Comparison of ENCODE assay signal across 18 mouse cellular contexts in the genomic region with DNA sequence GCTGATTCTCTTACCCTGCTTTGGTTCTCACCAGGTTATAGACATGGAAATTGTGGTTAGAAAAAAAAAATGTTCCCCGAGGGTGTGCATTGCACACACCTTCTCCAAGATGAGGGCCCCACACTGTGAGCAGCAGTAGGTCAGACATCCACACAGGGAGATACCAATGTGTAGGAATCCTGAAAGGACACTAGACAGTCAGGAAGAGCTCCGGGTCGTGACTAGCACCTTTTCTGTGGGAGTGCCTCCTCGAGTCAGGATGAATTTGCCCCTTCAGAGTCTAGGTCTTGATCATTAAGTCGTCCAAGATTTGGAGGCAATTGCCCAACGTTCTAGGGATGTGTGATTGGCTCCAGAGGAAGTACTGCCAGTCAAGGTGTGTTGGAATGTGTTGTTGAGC. TPM values are rescaled to one million over a fixed set of nuclear protein-coding genes. Genes with fewer than 3 reads are reported as not detected.
DNase-seq lines count a peak whose midpoint lies in the region; ATAC-seq and TF ChIP-seq lines count a peak whose summit lies in the region.
"Had no signal": no experiment of that assay in that cellular context is flagged by ENCODE, and none has a peak within 500 bp of the region (broad histone marks: within the 10 kb centered on the region; RNA-seq: fewer than 3 reads in every experiment).

No protein-coding gene starts in this region.

- ATAC-seq in kidney, embryonic 15.5 days (replicated peaks; ENCODE audit: low FRiP score), result no peak
- ATAC-seq in intestine, embryonic 16.5 days, result no peak
- ATAC-seq in stomach, embryonic 15.5 days (ENCODE audit: insufficient read depth, low FRiP score, low read depth), result no peak
- no peak for ATAC-seq in midbrain, embryonic 16.5 days

- TF ChIP-seq CTCF in ES-Bruce4 (IDR thresholded peaks at IDR 0.05; ENCODE audit: low read depth, low read length), result no peak

- H3K9me3 ChIP-seq in kidney, embryonic 15.5 days (replicated peaks), result no peaks in the 10 kb centered on the region
- H3K9me3 ChIP-seq in ES-Bruce4 (replicated peaks; ENCODE audit: control insufficient read depth, insufficient read depth, low read length, poor library complexity, severe bottlenecking), result no peaks in the 10 kb centered on the region
- no peaks in the 10 kb centered on the region for H3K9me3 ChIP-seq in intestine, embryonic 16.5 days (ENCODE audit: control insufficient read depth, low read length)
- H3K9me3 ChIP-seq in stomach, embryonic 15.5 days, result no peaks in the 10 kb centered on the region
- no peaks in the 10 kb centered on the region for H3K9me3 ChIP-seq in midbrain, embryonic 16.5 days (replicated peaks; ENCODE audit: control insufficient read depth, low read length, poor library complexity, severe bottlenecking)
- H3K9me3 ChIP-seq: forebrain, embryonic 15.5 days; limb, embryonic 13.5 days; neural tube, embryonic 12.5 days had no signal

- H3K4me1 ChIP-seq in kidney, embryonic 15.5 days, result peaks cover 53% of the 10 kb centered on the region
- peaks cover 6% of the 10 kb centered on the region for H3K4me1 ChIP-seq in ES-Bruce4 (ENCODE audit: control insufficient read depth, insufficient read depth, low read length)
- H3K4me1 ChIP-seq in intestine, embryonic 16.5 days (ENCODE audit: control insufficient read depth, insufficient read depth, low read length), result peaks cover 36% of the 10 kb centered on the region
- peaks cover 15% of the 10 kb centered on the region; the same call in 1 of the 2 replicates for H3K4me1 ChIP-seq in stomach, embryonic 15.5 days
- H3K4me1 ChIP-seq in midbrain, embryonic 16.5 days (ENCODE audit: control insufficient read depth, insufficient read depth, low read length), result peaks cover 9% of the 10 kb centered on the region

- WGBS in kidney, embryonic 15.5 days, result 58% methylated on average over 6 of the region's 6 CpGs
- 56% methylated on average over 6 of the region's 6 CpGs for WGBS in intestine, embryonic 16.5 days
- WGBS in stomach, embryonic 15.5 days, result 63% methylated on average over 6 of the region's 6 CpGs
- WGBS in midbrain, embryonic 16.5 days, result 75% methylated on average over 6 of the region's 6 CpGs

- TF ChIP-seq POLR2A in ES-Bruce4 (IDR thresholded peaks at IDR 0.05; ENCODE audit: insufficient read depth, low read length), result no peak

- 0 out of 2 replicates have a peak overlapping the region, but pooled peaks have one; percentile 6 for H3K27ac ChIP-seq in kidney, embryonic 15.5 days
- H3K27ac ChIP-seq in ES-Bruce4 (ENCODE audit: insufficient read depth, low read length), result peak overlapping the region; percentile 93
- H3K27ac ChIP-seq in intestine, embryonic 16.5 days (ENCODE audit: low read length), result peak overlapping the region; percentile 77
- H3K27ac ChIP-seq in stomach, embryonic 15.5 days, result peak overlapping the region; percentile 67; the same call in 1 of the 2 replicates
- H3K27ac ChIP-seq in midbrain, embryonic 16.5 days (ENCODE audit: low read length), result no peak overlapping the region
- H3K27ac ChIP-seq: forebrain, embryonic 15.5 days; hindbrain, embryonic 14.5 days; limb, embryonic 13.5 days; neural tube, embryonic 12.5 days had no signal

- no peak overlapping the region for H3K9ac ChIP-seq in kidney, embryonic 15.5 days
- peak overlapping the region; percentile 11; the same call in 1 of the 2 replicates for H3K9ac ChIP-seq in ES-Bruce4 (ENCODE audit: low read depth, poor library complexity, severe bottlenecking)
- no peak overlapping the region for H3K9ac ChIP-seq in intestine, embryonic 16.5 days (ENCODE audit: low read depth, low read length)
- H3K9ac ChIP-seq in stomach, embryonic 15.5 days, result no peak overlapping the region
- H3K9ac ChIP-seq in midbrain, embryonic 16.5 days (ENCODE audit: low read depth, low read length), result no peak overlapping the region
- H3K9ac ChIP-seq: forebrain, embryonic 15.5 days; hindbrain, embryonic 14.5 days; limb, embryonic 13.5 days; neural tube, embryonic 12.5 days had no signal

- no peaks in the 10 kb centered on the region for H3K36me3 ChIP-seq in kidney, embryonic 15.5 days
- H3K36me3 ChIP-seq in ES-Bruce4 (ENCODE audit: control insufficient read depth, insufficient read depth, low read length, poor library complexity, severe bottlenecking), result no peaks in the 10 kb centered on the region
- no peaks in the 10 kb centered on the region for H3K36me3 ChIP-seq in intestine, embryonic 16.5 days (ENCODE audit: control insufficient read depth, insufficient read depth, low read length)
- no peaks in the 10 kb centered on the region for H3K36me3 ChIP-seq in stomach, embryonic 15.5 days
- no peaks in the 10 kb centered on the region for H3K36me3 ChIP-seq in midbrain, embryonic 16.5 days (ENCODE audit: control insufficient read depth, insufficient read depth, low read length)
- H3K36me3 ChIP-seq: forebrain, embryonic 15.5 days; limb, embryonic 13.5 days; neural tube, embryonic 12.5 days had no signal

- DNase-seq in kidney, postnatal 4 days, result no peak
- DNase-seq in thymus, postnatal 0 days (ENCODE audit: low spot score), result no peak
- DNase-seq: adrenal gland, adult 8-10 months; cerebellum, postnatal 10 days; kidney, adult 18-20 months; right cerebral cortex, postnatal 14 days had no signal

- H3K4me2 ChIP-seq in kidney, embryonic 15.5 days, result no peak overlapping the region
- peak overlapping the region; percentile 39; the same call in 1 of the 2 replicates for H3K4me2 ChIP-seq in intestine, embryonic 16.5 days (ENCODE audit: low read depth, low read length)
- H3K4me2 ChIP-seq in stomach, embryonic 15.5 days, result peak overlapping the region; percentile 35; the same call in 1 of the 2 replicates
- no peak overlapping the region for H3K4me2 ChIP-seq in midbrain, embryonic 16.5 days (ENCODE audit: low read length)
- H3K4me2 ChIP-seq: forebrain, embryonic 15.5 days had no signal

- TF ChIP-seq EP300 in ES-Bruce4 (IDR thresholded peaks at IDR 0.05; ENCODE audit: insufficient read depth, low read depth, low read length), result no peak

- peaks cover 66% of the 10 kb centered on the region for H3K27me3 ChIP-seq in kidney, embryonic 15.5 days
- H3K27me3 ChIP-seq in ES-Bruce4 (ENCODE audit: control insufficient read depth, insufficient read depth, low read length, poor library complexity, severe bottlenecking), result no peaks in the 10 kb centered on the region
- peaks cover 14% of the 10 kb centered on the region for H3K27me3 ChIP-seq in intestine, embryonic 16.5 days (replicated peaks; ENCODE audit: control insufficient read depth, insufficient read depth, low read length)
- peaks cover 9% of the 10 kb centered on the region; the same call in 1 of the 2 replicates for H3K27me3 ChIP-seq in stomach, embryonic 15.5 days (replicated peaks)
- H3K27me3 ChIP-seq in midbrain, embryonic 16.5 days (ENCODE audit: control insufficient read depth, insufficient read depth, low read depth, low read length), result peaks cover 58% of the 10 kb centered on the region

- H3K4me3 ChIP-seq in kidney, embryonic 15.5 days (replicated peaks), result no peak overlapping the region
- H3K4me3 ChIP-seq in ES-Bruce4 (ENCODE audit: low read depth, low read length), result peak overlapping the region; percentile 28
- H3K4me3 ChIP-seq in intestine, embryonic 16.5 days (ENCODE audit: low read length), result no peak overlapping the region
- no peak overlapping the region for H3K4me3 ChIP-seq in stomach, embryonic 15.5 days (replicated peaks)
- H3K4me3 ChIP-seq in midbrain, embryonic 16.5 days (ENCODE audit: low read depth, low read length), result no peak overlapping the region
- H3K4me3 ChIP-seq: forebrain, embryonic 15.5 days; neural tube, embryonic 12.5 days had no signal

RNA-seq across cellular contexts. Expression of a gene that starts 6.9 kb away (rescaled TPM):
- polyA plus RNA-seq in kidney, embryonic 15.5 days (2015; fragmentation: Nextera tagmentation; extraction: Ambion mirVana), result 519 and 582 TPM in 2 replicates
- 867 and 876 TPM in 2 replicates for polyA plus RNA-seq in ES-Bruce4 (2011; ENCODE audit: insufficient read depth, insufficient read length, low read depth, missing spikeins)
- polyA plus RNA-seq in intestine, embryonic 16.5 days (2015; fragmentation: Nextera tagmentation; extraction: Ambion mirVana), result 3,631 and 3,684 TPM in 2 replicates
- polyA plus RNA-seq in stomach, embryonic 15.5 days (2015; fragmentation: Nextera tagmentation; extraction: Ambion mirVana), result 1,735 and 2,224 TPM in 2 replicates
- polyA plus RNA-seq in midbrain, embryonic 16.5 days (2015; fragmentation: Nextera tagmentation; extraction: Ambion mirVana), result 51.8 and 86.0 TPM in 2 replicates
- 112 and 124 TPM in 2 replicates for polyA plus RNA-seq in thymus, postnatal 0 days (2015; fragmentation: Nextera tagmentation; extraction: Ambion mirVana)

RNA-seq across cellular contexts. Expression of a gene that starts 13.3 kb away (rescaled TPM):
- polyA plus RNA-seq in kidney, embryonic 15.5 days (2015; fragmentation: Nextera tagmentation; extraction: Ambion mirVana), result 163 and 178 TPM in 2 replicates
- 1,296 and 1,384 TPM in 2 replicates for polyA plus RNA-seq in ES-Bruce4 (2011; ENCODE audit: insufficient read depth, insufficient read length, low read depth, missing spikeins)
- polyA plus RNA-seq in intestine, embryonic 16.5 days (2015; fragmentation: Nextera tagmentation; extraction: Ambion mirVana), result 600 and 738 TPM in 2 replicates
- 478 and 643 TPM in 2 replicates for polyA plus RNA-seq in stomach, embryonic 15.5 days (2015; fragmentation: Nextera tagmentation; extraction: Ambion mirVana)
- polyA plus RNA-seq in midbrain, embryonic 16.5 days (2015; fragmentation: Nextera tagmentation; extraction: Ambion mirVana), result 11.5 and 17.9 TPM in 2 replicates
- polyA plus RNA-seq in thymus, postnatal 0 days (2015; fragmentation: Nextera tagmentation; extraction: Ambion mirVana), result 44.8 and 45.7 TPM in 2 replicates

RNA-seq across cellular contexts. Expression of a gene that starts 28.6 kb away (rescaled TPM):
- 89.6 and 91.6 TPM in 2 replicates for polyA plus RNA-seq in kidney, embryonic 15.5 days (2015; fragmentation: Nextera tagmentation; extraction: Ambion mirVana)
- 104 and 106 TPM in 2 replicates for polyA plus RNA-seq in ES-Bruce4 (2011; ENCODE audit: insufficient read depth, insufficient read length, low read depth, missing spikeins)
- 56.9 and 66.4 TPM in 2 replicates for polyA plus RNA-seq in intestine, embryonic 16.5 days (2015; fragmentation: Nextera tagmentation; extraction: Ambion mirVana)
- 66.1 and 77.3 TPM in 2 replicates for polyA plus RNA-seq in stomach, embryonic 15.5 days (2015; fragmentation: Nextera tagmentation; extraction: Ambion mirVana)
- polyA plus RNA-seq in midbrain, embryonic 16.5 days (2015; fragmentation: Nextera tagmentation; extraction: Ambion mirVana), result 58.6 and 59.1 TPM in 2 replicates
- polyA plus RNA-seq in thymus, postnatal 0 days (2015; fragmentation: Nextera tagmentation; extraction: Ambion mirVana), result 48.3 and 54.2 TPM in 2 replicates

RNA-seq across cellular contexts. Expression of a gene that starts 33.4 kb away (rescaled TPM):
- 2.9 and 7.1 TPM in 2 replicates for polyA plus RNA-seq in kidney, embryonic 15.5 days (2015; fragmentation: Nextera tagmentation; extraction: Ambion mirVana)
- polyA plus RNA-seq in ES-Bruce4 (2011; ENCODE audit: insufficient read depth, insufficient read length, low read depth, missing spikeins), result 3.9 and 5.4 TPM in 2 replicates
- 5.4 and 5.5 TPM in 2 replicates for polyA plus RNA-seq in intestine, embryonic 16.5 days (2015; fragmentation: Nextera tagmentation; extraction: Ambion mirVana)
- 3.6 and 5.3 TPM in 2 replicates for polyA plus RNA-seq in stomach, embryonic 15.5 days (2015; fragmentation: Nextera tagmentation; extraction: Ambion mirVana)
- 141 and 227 TPM in 2 replicates for polyA plus RNA-seq in midbrain, embryonic 16.5 days (2015; fragmentation: Nextera tagmentation; extraction: Ambion mirVana)
- 3.6 and 4.6 TPM in 2 replicates for polyA plus RNA-seq in thymus, postnatal 0 days (2015; fragmentation: Nextera tagmentation; extraction: Ambion mirVana)
- polyA plus RNA-seq: C2C12 had no signal

RNA-seq across cellular contexts. Expression of a gene that starts 48.8 kb away (rescaled TPM):
- polyA plus RNA-seq in kidney, embryonic 15.5 days (2015; fragmentation: Nextera tagmentation; extraction: Ambion mirVana), result not detected in 2 replicates
- polyA plus RNA-seq in ES-Bruce4 (2011; ENCODE audit: insufficient read depth, insufficient read length, low read depth, missing spikeins), result 3.0 TPM in 1 of 2 replicates, not detected in the other
- 5.5 and 6.3 TPM in 2 replicates for polyA plus RNA-seq in intestine, embryonic 16.5 days (2015; fragmentation: Nextera tagmentation; extraction: Ambion mirVana)
- polyA plus RNA-seq in stomach, embryonic 15.5 days (2015; fragmentation: Nextera tagmentation; extraction: Ambion mirVana), result 0.66 and 0.92 TPM in 2 replicates
- polyA plus RNA-seq in midbrain, embryonic 16.5 days (2015; fragmentation: Nextera tagmentation; extraction: Ambion mirVana), result not detected in 2 replicates
- polyA plus RNA-seq in thymus, postnatal 0 days (2015; fragmentation: Nextera tagmentation; extraction: Ambion mirVana), result 4.9 and 5.6 TPM in 2 replicates
- polyA plus RNA-seq: forebrain, embryonic 15.5 days; heart, postnatal 0 days; hindbrain, embryonic 14.5 days; limb, embryonic 13.5 days; neural tube, embryonic 12.5 days; urinary bladder, adult 2 months had no signal

Comparison
In these comparisons a context has a peak if more than half of its experiments do, and no peak if none do; other contexts are left out.
1. H3K4me2 ChIP-seq: peak in intestine, embryonic 16.5 days (single experiment) and stomach, embryonic 15.5 days (single experiment); none in kidney, embryonic 15.5 days (single experiment) and midbrain, embryonic 16.5 days (single experiment).